Mouse (Mus musculus) right cerebral cortex, postnatal 4 days (tissue): Measurements from ENCODE around the gene Ttc19.
A peak's percentile ranks its signal among the peaks of the same experiment; 100 is the strongest.
"Not testable (repeated sequence)": the region's sequence is repeated elsewhere in the genome, so short reads cannot be mapped to it uniquely, and the experiment has no call there.

Experiments
- DNase-seq: peaks from one replicate; pipeline ENCODE4 v3.0.0-alpha.2; 2022

Gene Ttc19

DNA sequence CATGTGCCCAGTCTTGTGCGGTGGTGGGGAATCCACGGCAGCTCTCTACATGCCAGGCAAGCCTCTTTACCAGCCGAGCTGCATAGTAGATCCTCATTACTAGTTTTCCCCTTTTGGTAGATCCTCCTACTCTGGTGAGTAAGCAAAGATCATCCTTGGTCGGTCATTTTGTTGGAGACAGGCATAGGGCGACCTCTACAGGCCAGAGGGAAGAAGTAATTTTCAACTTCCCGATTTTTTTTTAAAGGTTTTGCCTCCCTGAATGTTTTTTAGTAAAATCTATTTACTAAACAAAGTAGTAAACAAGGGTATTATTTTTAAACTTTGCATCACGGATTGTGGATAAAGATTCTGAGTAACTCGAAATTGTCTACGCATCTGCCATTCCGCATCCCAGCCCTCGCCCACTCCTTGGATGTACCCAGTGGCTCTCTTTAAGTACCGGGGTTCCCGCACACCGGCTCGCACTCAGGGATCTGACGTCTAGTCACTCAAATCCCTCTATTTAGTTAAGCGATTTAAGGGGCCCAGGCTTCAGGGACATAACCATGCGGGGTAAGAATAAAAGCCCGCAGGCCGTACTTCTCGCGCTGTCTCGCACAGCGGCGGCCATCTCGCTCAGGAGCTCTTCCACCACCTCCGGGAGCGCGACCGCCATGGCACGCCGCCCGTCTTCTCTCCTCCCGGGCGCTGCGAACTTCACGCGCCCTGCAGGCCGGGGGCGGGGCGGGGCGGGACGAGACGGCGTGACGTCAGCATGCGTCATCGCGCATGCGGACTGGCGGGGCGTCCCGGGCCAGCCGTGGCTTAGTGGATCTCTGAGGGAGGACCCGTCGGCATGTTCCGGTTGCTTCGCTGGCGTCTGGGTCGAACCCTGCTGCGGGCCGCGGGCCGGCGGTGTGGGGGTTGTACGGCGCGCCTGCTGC lies at the start of gene Ttc19, which contains the start of gene Zswim7:
TSS of gene Ttc19 (plus strand) at position 799 of the 926 bp plus-strand sequence.
TSS of gene Zswim7 (minus strand) at position 701 of the 926 bp plus-strand sequence.
- peak; percentile 94 for DNase-seq

DNA sequence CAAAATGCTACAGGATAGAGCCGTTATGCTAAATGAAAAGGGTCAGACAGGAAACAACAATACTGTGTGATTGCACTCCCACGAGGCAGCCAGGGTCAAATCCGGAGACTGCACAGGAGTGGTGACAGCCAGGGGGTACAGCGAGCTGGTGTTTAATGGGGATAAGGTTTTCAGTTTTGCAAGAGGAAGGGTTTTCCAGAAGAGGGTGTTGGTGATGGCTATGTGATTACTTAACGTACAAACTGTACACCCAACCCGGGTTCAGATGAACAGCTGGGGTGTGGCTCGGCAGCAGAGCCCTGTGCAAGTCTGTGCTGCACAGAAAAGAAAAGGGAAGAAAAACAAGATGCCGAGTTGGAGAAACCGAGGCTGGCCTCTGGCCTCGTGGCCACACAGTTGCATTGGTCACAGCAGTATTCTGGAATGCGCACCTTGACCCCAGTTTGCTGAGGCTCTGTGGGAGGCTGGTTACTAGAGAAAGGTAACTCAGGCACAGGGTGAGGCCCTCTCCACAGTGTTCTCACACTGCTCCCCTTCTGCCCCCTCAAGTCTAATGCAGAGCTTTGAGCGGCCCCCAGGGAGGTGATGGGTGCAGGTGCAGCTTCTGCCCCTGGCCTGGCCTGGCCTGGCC lies 40.5 kb upstream of the Ttc19 start:
- DNase-seq, result no peak

DNA sequence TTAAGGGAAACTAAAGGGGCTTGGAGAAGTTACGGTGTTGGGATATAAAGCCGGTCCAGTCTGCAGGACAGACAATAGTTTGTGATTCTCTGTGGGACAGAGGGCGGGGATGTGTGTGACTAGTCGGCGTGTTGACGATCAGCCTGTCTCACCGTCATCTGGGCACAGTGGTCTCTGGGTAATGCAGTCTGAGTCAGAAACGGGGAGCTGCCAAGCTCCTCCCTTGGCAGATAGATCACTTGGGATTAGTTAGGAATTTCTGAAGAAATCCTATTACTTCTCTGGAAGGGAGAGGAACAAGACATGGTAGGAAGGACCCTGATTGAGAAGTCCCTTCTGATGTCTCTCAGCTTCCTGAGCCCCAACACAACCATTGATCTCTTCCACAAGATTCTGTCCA lies 37.4 kb upstream of the Ttc19 start:
- DNase-seq, result no peak

DNA sequence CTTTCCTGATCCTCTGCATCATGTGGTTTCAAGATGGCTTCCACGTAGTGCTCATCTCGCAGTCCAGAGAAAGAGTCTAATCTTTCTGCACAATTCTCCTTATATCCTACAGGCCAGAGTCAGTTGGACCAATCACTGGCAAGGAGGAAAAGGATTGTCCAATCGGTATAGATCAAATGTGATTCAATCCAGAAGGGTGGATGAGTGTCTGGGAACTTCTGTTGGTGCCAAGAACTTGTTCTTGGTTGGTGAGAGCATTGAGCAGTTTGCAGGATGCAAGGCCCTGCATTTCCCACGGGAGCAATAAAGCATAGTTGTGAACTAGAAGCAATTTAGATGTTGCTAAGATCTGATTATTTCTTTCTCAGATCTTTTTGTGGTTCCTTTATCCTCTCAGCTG lies 36.8 kb upstream of the Ttc19 start:
- no peak for DNase-seq

DNA sequence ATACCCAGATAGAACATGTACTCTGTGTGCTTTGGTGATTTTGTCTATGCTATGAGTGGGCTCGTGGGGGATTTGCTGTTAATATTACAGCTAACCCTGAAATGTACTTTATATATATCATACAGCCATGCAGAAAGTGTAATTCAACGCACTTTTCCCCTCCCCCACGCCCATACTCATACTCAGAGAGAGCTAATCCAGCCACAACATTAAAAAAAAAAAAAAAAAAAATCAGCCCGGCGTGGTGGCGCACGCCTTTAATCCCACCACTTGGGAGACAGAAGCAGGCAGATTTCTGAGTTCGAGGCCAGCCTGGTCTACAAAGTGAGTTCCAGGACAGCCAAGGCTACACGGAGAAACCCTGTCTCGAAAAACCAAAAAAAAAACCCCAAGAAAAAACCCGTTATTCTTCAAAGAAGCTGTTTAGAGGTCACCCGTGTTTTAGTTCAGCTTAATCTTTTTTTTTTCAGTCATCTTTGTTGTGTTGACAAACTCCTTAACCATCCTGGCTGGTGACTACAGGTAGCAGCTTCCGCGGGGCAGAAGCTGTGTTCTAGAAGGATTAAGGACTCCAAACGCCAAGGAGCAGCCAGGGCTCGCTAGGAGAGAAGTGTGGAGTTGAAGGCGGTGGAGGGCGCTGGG lies 33.4 kb upstream of the Ttc19 start:
- no peak for DNase-seq

DNA sequence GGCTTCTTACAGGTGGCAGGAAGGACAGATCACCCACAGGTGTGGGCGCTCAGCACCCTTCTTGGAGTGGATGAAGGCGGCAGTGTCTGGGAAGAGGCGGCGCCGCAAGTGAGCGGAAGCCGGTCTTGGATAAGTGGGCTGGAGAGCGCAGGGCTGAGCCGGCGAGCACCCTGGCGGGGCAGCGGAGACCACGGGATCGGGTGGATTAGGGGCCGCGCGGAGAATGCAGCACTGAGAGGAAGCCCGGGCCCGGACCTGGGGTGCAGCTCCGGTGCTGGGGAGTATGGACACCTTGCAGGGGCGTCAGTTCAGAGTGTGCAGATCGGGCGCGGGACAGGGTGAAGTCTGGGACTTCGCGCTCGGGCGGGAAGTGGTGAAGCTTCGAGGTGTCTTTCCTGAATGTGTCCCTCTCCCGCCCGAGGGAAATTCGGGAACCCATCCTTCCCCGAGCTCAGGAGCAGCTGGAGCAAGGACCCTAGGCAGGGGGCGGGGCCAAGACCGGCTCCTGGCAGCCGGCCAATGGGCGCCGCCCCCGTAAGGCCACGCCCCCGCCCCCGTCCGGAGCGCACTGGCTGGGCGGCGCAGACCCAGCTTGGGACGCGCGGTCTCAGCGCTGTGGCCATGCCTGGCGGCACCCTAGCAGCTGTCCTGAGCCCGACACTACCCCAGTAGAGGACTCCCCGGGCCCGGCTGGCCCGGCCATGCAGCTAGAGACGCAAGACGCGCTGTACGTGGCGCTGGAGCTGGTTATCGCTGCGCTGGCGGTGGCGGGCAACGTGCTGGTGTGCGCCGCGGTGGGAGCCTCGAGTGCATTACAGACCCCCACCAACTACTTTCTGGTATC lies 32.6 kb upstream of the Ttc19 start, which contains the start of gene Adora2b:
TSS of gene Adora2b (plus strand) at position 584 of the 844 bp plus-strand sequence.
- DNase-seq, result peak; percentile 64

DNA sequence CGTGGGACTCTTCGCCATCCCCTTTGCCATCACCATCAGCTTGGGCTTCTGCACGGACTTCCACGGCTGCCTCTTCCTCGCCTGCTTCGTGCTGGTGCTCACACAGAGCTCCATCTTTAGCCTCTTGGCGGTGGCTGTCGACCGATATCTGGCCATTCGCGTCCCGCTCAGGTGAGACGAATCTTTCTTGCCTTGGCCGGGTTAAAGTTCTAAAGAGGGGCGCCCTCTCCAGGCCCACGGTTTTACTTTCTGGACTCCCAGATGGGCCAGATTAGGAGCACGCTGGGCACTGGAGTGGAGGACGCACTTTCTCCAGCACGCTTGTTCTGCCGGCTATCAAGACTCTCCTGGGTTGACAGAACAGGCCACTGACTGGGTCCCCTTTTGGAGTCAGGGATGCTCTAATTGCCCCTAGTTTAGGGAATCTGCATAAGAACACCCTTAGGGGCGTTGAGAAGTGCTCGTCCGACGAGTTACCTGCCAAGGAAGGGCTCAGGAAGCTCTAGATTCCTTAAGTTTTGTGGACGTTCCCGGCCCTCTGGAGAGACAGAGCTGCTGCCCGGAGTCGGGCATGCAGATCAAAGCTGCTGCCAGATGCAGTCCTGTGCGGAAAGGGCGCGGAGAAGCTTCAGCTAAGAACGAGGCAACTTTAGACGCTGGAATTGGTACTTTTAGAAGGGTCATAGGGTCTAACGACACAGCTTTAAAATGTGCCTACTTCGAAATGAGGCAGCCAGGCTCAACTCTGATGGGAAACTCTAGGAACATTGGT lies 31.8 kb upstream of the Ttc19 start:
- peak; percentile 18 for DNase-seq

DNA sequence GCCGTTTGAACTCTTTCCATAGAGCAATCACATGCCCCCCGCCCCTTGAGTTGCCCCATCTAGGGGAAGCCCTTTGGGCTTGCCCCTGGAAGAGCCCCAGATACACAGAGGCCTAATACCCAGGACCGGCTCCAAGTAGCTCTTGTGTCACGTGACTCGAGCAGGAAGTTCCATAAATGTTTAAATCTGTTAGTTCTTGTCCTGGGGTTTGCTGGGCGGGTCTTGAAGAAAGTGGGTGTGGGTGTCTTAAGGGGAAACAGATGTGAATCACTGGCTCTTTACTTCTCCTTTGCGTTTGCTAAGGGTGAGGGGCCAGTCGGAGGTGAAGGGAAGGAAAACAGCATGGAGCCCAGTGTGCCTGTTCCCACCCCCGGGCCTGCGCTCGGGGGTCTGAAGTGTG lies 30.2 kb upstream of the Ttc19 start:
- no peak for DNase-seq

DNA sequence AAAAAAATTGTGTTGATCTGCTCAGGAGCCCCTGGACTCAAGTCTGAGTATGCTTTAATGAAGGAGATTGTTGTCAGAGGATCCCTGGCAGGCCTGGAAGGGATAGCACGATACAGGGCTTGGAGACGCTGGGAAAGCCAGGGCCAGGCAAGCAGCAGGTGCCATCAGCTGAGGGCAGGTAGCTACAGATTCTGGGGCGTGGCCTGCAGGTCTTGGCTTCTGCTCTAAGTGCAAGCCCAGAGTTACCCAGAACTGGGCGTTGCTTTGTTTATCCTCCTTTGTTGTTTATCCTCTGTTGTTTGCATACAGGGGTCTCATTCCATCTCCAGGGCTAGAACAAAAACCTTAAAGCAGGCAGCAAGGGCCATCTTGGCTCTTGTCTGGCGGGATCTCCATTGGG lies 27.9 kb upstream of the Ttc19 start:
- DNase-seq, result no peak

DNA sequence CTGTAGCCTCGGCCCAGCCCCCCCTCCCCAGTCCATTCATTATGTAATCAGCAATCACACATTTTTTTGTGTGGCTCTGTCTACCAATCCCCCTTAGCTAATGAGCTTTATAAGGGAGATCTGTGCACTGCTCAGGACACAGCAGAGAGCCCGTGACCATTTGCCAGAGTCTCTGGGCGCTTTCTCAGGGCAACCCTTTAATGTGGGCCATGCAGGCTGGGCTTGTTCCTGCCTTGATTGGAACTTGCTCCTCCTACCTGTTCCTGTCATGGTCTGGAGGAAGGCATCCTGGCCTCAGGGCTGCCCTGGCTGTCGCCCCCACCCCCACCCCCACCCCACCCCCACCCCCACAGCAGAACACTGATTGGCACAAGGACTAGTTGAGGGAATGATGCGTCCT lies 22.1 kb upstream of the Ttc19 start:
- DNase-seq, result no peak

DNA sequence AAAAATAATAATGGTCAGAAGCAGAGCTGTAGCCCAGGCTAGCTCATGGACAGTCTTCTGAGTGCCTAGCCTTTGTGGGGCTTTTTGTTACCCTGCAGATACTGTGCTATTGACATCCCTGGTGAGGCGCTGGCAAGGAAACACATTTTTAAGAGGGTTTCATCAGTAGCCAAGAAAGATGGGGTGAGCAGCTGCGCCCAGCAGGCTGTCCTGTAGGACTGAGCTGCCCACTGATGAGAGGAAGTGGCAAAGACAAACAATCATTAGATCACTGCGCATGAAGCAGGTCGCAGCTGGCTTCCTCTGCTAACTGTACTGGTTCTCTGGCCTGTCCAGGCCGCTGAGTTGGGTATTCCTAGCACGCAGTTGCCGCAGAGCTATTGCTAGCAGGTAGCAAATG lies 17.7 kb upstream of the Ttc19 start:
- no peak for DNase-seq

DNA sequence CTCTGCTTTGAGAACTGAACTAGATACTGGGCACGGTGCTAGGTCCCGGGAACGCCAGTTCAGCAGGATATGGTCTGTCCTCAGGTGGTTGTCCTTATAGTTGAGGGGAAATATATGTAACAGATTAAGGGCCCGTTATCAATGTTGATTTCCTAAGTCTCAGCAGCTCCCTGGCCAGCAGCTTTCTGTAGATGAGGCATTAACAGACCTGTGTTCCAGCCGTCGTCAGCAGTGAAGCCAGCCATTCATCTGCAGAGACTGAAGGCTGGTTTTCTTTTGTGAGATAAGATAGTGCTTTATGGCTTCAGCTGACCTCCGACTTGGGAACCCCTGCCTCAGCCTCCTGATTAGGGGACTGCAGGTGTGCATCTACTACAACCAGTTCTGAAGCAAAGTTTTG lies 17.3 kb upstream of the Ttc19 start:
- no peak for DNase-seq

DNA sequence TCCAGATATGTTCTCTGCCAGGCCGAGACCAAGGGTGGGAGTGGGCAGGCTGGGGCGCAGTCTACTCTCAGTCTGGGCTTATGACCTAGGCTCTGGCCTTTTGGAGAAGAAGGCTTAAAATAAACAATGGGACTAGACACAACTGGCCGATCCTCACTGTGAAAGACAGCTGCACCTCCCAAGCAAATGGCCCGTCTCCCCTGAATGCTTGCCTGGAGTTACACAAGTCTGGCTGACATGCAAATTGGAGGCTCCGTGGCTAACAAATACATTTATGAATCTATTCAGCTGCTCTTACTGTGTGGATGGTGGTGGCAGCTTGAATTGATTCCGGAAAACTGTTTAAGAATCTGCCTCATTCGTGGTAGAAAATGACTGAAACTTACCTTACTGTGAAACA lies 15.6 kb upstream of the Ttc19 start:
- DNase-seq, result no peak

DNA sequence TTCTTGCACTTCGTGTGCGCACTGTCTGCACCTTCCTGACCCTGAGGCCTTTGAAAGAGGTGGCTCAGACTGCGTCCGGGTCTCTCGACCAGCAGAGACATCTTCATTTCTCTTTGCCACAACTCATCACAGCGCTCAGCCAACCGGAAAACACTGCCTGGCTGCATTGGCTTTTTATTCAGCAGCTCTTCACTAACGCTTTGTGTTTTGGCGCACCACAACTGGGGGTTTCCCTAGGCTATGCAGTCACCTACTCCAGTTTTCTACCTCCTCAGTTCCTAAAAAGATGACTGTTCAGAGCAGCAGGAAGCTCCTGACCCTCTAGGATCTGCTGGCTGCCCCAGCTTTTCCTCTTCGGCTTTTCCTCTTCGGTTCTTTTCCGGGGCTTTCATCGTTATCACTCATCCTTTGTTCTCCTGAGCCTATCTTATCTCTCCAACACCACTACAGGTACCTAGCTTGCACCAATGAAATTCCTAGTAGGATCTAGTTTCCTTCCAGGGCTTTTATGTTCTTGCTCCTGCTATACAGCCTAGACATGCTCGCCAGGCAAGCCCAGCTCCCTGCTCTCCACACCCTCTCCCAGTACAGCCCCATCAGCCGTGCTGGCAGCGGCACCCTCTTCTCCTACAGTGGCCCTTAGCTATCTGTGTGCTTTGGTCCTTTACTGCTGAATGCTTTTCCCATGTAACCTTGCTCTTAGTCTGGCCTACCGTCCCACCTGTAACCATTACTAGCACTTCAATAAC lies 14.6 kb upstream of the Ttc19 start:
- DNase-seq, result no peak

DNA sequence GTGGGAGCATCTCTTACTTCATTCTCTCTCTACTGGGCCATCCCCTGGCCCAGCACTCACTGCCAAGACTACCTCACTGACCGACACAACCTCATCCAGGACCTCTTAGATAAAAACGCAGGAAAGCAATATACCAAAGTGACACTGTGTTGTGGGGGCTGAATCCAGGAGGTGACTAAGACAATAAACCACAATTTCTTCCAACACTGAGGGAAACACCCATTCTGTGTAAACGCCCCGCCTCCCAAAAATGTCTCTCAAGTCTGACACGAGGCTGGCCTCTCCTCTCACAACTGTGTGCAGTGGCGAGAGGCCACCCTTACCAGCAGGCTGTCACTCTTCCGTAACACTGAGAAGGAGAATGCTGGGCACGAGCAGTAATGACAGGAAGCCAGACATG lies 12.9 kb upstream of the Ttc19 start:
- DNase-seq, result no peak

DNA sequence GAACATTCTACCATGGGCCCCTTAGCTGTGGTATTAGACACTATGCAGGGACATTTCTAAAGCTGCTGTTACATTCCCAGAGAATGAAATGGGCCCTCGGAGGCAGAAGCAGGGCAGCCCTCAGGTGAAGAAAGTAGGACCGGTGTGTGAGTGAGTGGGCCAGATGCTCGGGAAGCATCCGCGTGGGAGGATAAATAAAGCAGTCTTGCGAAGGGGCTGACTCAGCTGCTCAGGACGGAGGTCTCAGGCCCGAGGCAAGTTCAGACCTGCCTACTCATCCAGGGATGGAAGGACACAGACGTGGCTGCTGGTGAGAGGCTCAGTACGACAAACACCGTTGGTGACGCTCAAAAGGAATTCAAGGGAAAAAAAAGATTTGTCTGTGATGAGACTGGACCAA lies 12.2 kb upstream of the Ttc19 start:
- DNase-seq, result no peak

DNA sequence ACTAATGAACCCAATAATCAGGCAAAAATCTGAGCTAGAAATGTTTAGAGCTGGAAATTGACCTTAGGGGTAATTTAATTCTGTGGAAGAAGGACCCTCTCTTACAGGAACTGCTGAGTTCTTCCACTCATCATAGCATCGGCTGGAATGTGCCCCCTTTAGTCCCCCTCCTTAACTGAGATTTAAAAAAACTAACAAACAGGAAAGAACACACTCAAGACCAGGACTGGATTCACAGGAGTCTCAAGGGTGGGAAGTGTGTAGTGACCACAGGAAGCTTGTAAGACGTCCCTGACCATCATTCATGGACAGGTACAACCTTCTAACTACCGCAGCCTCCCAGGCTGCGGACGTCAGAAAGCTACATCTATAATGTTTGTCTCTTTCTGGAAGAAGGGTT lies 10.4 kb upstream of the Ttc19 start:
- DNase-seq, result no peak

DNA sequence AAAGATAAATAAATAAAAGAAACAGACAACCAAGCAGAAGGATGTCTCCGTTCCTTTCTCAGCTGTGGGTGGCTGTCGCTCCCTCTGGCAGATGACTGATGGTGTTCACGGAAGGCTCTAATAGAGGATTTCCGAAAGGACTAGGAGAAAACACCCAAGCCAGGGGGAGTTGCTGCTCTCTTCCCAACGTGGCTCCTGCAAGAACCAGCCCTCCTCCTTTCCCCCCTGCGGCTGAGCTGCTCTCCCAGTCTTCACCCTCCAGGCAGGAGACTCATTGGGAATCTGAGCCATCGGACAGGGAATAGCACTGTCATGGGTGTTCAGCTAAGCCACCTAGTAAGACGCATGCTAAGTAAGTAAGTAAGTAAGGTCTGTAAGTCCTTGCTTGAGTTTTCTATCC lies 4.2 kb upstream of the Ttc19 start:
- no peak for DNase-seq

DNA sequence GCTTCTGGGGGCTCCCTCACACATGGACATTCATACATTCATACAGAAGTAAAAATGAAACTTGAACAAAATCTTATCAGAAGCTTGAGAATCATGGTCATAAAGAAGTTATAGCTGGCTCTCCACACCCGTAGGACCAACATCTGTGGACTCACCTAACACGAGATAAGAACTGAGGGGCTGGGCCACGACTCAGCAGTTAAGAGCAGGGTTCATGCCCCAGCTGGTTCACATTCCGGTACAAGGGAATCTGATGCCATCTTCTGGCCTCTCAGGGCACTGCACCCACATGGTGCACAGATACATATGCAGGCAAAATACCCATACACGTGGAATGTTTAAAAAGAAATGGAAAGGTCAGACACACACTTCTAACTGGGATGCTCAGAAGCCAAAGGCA lies 3.2 kb upstream of the Ttc19 start:
- peak; percentile 83 for DNase-seq

DNA sequence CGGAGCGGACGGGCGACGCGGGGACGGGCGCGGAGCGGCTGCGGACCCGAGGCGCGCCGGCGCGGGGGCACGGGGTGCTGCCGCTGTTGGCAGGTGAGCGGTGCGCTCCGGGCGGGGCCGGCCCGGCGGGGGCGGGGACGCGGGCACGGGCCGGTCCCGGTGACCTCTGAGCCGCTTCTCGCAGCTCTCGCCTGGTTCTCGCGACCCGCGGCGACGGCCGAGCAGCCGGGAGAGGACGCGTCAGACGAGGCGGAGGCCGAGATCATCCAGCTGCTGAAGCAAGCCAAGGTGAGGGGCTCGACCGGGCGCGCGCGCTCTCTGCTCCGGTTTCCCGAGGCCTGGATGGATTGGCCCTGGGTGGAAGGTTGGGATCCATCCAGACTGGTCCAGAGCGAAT lies 326 bp downstream of the Ttc19 start:
- peak; percentile 50 for DNase-seq

DNA sequence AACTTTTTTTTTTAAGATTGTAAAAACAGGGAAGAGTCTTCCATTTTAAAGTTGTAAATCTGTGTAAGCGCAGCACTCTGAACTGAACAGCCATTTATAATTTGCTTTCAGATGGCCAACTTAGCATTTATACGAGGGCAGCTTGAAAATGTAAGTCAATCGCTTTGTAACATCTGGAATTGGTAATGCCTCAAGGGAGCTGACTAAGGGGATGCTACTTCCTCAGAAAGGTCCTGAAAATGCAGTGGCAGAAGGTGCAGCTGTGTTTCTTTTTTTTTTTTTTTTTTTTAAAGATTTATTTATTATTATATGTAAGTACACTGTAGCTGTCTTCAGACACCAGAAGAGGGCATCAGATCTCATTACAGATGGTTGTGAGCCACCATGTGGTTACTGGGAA lies 2.7 kb downstream of the Ttc19 start:
- not testable (repeated sequence) for DNase-seq
